Mouse (Mus musculus): ENCODE data around the gene Phf13. TPM values are rescaled to one million over a fixed set of nuclear protein-coding genes. Genes with fewer than 3 reads are reported as not detected.
"Not testable (repeated sequence)": the region's sequence is repeated elsewhere in the genome, so short reads cannot be mapped to it uniquely, and the experiment has no call there.

Gene Phf13
- total and polyA plus RNA-seq, 3 experiments = 2.0 to 5.4 (median 2.9) TPM

- no peaks in the 10 kb centered on the region for H3K9me3 ChIP-seq (replicated peaks)
- no peak for TF ChIP-seq GATA2 (IDR thresholded peaks at IDR 0.05; ENCODE audit: borderline replicate concordance, low read depth, low read length)
- no peak for TF ChIP-seq CTCF (IDR thresholded peaks at IDR 0.05; ENCODE audit: low read depth, low read length)
- no peak for TF ChIP-seq GATA1 (IDR thresholded peaks at IDR 0.05; ENCODE audit: borderline replicate concordance, low read length)
- no peak for TF ChIP-seq POLR2AphosphoS5 (IDR thresholded peaks at IDR 0.05; ENCODE audit: insufficient replicate concordance, low read depth, low read length)
- no peak for TF ChIP-seq TAL1 (conservative IDR thresholded peaks at IDR 0.05; ENCODE audit: low read depth, low read length)
- ATAC-seq (ENCODE audit: extremely low read depth, insufficient number of reproducible peaks, low FRiP score, poor library complexity, severe bottlenecking) (no peak; the same call in 1 of the 2 replicates), DNase-seq (ENCODE audit: low spot score) (no peak)
- peaks cover 30% of the 10 kb centered on the region for H3K36me3 ChIP-seq (replicated peaks)
- peak within 1 kb of the TSS; percentile 97 for H3K4me3 ChIP-seq (ENCODE audit: low read depth, low read length)
- peaks cover 39% of the 10 kb centered on the region for H3K4me1 ChIP-seq (ENCODE audit: insufficient read depth, low read depth, low read length)
- H3K27me3 ChIP-seq (ENCODE audit: insufficient read depth, low read length) = peaks cover 22% of the 10 kb centered on the region
These were observed 42.3 kb upstream of the Phf13 start, which contains the start of gene Tas1r1 for GRCm38 (mm10) chr4:152038225-152038984. TSS of gene Tas1r1 (minus strand) at chr4:152038568.

GRCm38 (mm10) chr4:152036464-152036863 is 40.4 kb upstream of the Phf13 start:
- not testable (repeated sequence) for DNase-seq (ENCODE audit: low spot score); H3K9me3 ChIP-seq (replicated peaks); H3K4me3 ChIP-seq (ENCODE audit: low read depth, low read length); ATAC-seq (ENCODE audit: extremely low read depth, insufficient number of reproducible peaks, low FRiP score, poor library complexity, severe bottlenecking)
- H3K36me3 ChIP-seq (replicated peaks) = peaks cover 11% of the 10 kb centered on the region
- peaks cover 41% of the 10 kb centered on the region for H3K27me3 ChIP-seq (ENCODE audit: insufficient read depth, low read length)
- peaks cover 28% of the 10 kb centered on the region for H3K4me1 ChIP-seq (ENCODE audit: insufficient read depth, low read depth, low read length)

- no peak for ATAC-seq (ENCODE audit: extremely low read depth, insufficient number of reproducible peaks, low FRiP score, poor library complexity, severe bottlenecking)
- DNase-seq (ENCODE audit: low spot score) = no peak
- Histone ChIP-seq H3K9me3 (replicated peaks) (no peaks in the 10 kb centered on the region), H3K27me3 (ENCODE audit: insufficient read depth, low read length) (peaks cover 52% of the 10 kb centered on the region), H3K4me3 (ENCODE audit: low read depth, low read length) (no peak overlapping the region), H3K36me3 (replicated peaks) (no peaks in the 10 kb centered on the region), H3K4me1 (ENCODE audit: insufficient read depth, low read depth, low read length) (peaks cover 15% of the 10 kb centered on the region)
- TF ChIP-seq POLR2AphosphoS5 (IDR thresholded peaks at IDR 0.05; ENCODE audit: insufficient replicate concordance, low read depth, low read length) (no peak), GATA2 (IDR thresholded peaks at IDR 0.05; ENCODE audit: borderline replicate concordance, low read depth, low read length) (no peak), GATA1 (IDR thresholded peaks at IDR 0.05; ENCODE audit: borderline replicate concordance, low read length) (no peak)
These were observed 36.9 kb upstream of the Phf13 start for GRCm38 (mm10) chr4:152032922-152033321.

GRCm38 (mm10) chr4:152029997-152030396 is 33.9 kb upstream of the Phf13 start:
- DNase-seq (ENCODE audit: low spot score) (no peak), ATAC-seq (ENCODE audit: extremely low read depth, insufficient number of reproducible peaks, low FRiP score, poor library complexity, severe bottlenecking) (no peak)
- no peak for TF ChIP-seq CTCF (IDR thresholded peaks at IDR 0.05; ENCODE audit: low read depth, low read length)
- TF ChIP-seq POLR2AphosphoS5 (IDR thresholded peaks at IDR 0.05; ENCODE audit: insufficient replicate concordance, low read depth, low read length) = no peak
- TF ChIP-seq GATA2 (IDR thresholded peaks at IDR 0.05; ENCODE audit: borderline replicate concordance, low read depth, low read length) = no peak
- TF ChIP-seq GATA1 (IDR thresholded peaks at IDR 0.05; ENCODE audit: borderline replicate concordance, low read length) = no peak
- TF ChIP-seq TAL1 (conservative IDR thresholded peaks at IDR 0.05; ENCODE audit: low read depth, low read length) = no peak
- H3K4me3 ChIP-seq (ENCODE audit: low read depth, low read length) = no peak overlapping the region
- H3K36me3 ChIP-seq (replicated peaks) = peaks cover 18% of the 10 kb centered on the region
- H3K9me3 ChIP-seq (replicated peaks) = no peaks in the 10 kb centered on the region
- peaks cover 36% of the 10 kb centered on the region for H3K4me1 ChIP-seq (ENCODE audit: insufficient read depth, low read depth, low read length)
- H3K27me3 ChIP-seq (ENCODE audit: insufficient read depth, low read length) = peaks cover 51% of the 10 kb centered on the region

GRCm38 (mm10) chr4:152029087-152029486 is 33.0 kb upstream of the Phf13 start:
- no peak for DNase-seq (ENCODE audit: low spot score)
- TF ChIP-seq CTCF (IDR thresholded peaks at IDR 0.05; ENCODE audit: low read depth, low read length) (no peak), GATA2 (IDR thresholded peaks at IDR 0.05; ENCODE audit: borderline replicate concordance, low read depth, low read length) (no peak), POLR2AphosphoS5 (IDR thresholded peaks at IDR 0.05; ENCODE audit: insufficient replicate concordance, low read depth, low read length) (no peak), TAL1 (conservative IDR thresholded peaks at IDR 0.05; ENCODE audit: low read depth, low read length) (no peak), GATA1 (IDR thresholded peaks at IDR 0.05; ENCODE audit: borderline replicate concordance, low read length) (no peak)
- peaks cover 42% of the 10 kb centered on the region for H3K4me1 ChIP-seq (ENCODE audit: insufficient read depth, low read depth, low read length)

GRCm38 (mm10) chr4:152028456-152028855 is 32.4 kb upstream of the Phf13 start:
- DNase-seq (ENCODE audit: low spot score) = no peak
- peaks cover 42% of the 10 kb centered on the region for H3K4me1 ChIP-seq (ENCODE audit: insufficient read depth, low read depth, low read length)
- H3K36me3 ChIP-seq (replicated peaks) = peaks cover 33% of the 10 kb centered on the region

More at GRCm38 (mm10) chr4:152029087-152029486, 33.0 kb upstream of the Phf13 start:
- Histone ChIP-seq H3K27me3 (ENCODE audit: insufficient read depth, low read length) (peaks cover 42% of the 10 kb centered on the region), H3K9me3 (replicated peaks) (no peaks in the 10 kb centered on the region), H3K4me3 (ENCODE audit: low read depth, low read length) (no peak overlapping the region), H3K36me3 (replicated peaks) (peaks cover 27% of the 10 kb centered on the region)
- ATAC-seq (ENCODE audit: extremely low read depth, insufficient number of reproducible peaks, low FRiP score, poor library complexity, severe bottlenecking) = no peak

More at GRCm38 (mm10) chr4:152028456-152028855, 32.4 kb upstream of the Phf13 start:
- Histone ChIP-seq H3K4me3 (ENCODE audit: low read depth, low read length) (peak overlapping the region; percentile 89; the same call in 1 of the 2 replicates), H3K9me3 (replicated peaks) (no peaks in the 10 kb centered on the region), H3K27me3 (ENCODE audit: insufficient read depth, low read length) (peaks cover 35% of the 10 kb centered on the region)
- no peak for ATAC-seq (ENCODE audit: extremely low read depth, insufficient number of reproducible peaks, low FRiP score, poor library complexity, severe bottlenecking)
- no peak for TF ChIP-seq GATA1 (IDR thresholded peaks at IDR 0.05; ENCODE audit: borderline replicate concordance, low read length)
- TF ChIP-seq POLR2AphosphoS5 (IDR thresholded peaks at IDR 0.05; ENCODE audit: insufficient replicate concordance, low read depth, low read length) = no peak
